Mouse (Mus musculus) hindbrain, embryonic 10.5 days (tissue): Measurements from ENCODE around the gene Cebpz. TPM values are rescaled to one million over a fixed set of nuclear protein-coding genes. Genes with fewer than 3 reads are reported as not detected.
A peak's percentile ranks its signal among the peaks of the same experiment; 100 is the strongest.

Source experiments
- DNase-seq: peaks from one replicate; pipeline ENCODE4 v3.0.0-alpha.2; 2017; ENCODE audit warnings: low spot score
- H3K27ac ChIP-seq: fragments of 300-500 bp; sonication (generic); 2 replicates; pipeline ENCODE4 v1.5.1; 2016; ENCODE audit warnings: mild to moderate bottlenecking, moderate library complexity
- H3K27me3 ChIP-seq: fragments of 300-500 bp; sonication (generic); 2 replicates; pipeline ENCODE4 v1.6.1; 2016; ENCODE audit warnings: mild to moderate bottlenecking; ENCODE audit not compliant: poor library complexity, insufficient read depth, severe bottlenecking
- H3K36me3 ChIP-seq: fragments of 300-500 bp; sonication (generic); 2 replicates; pipeline ENCODE4 v1.6.1; 2016; ENCODE audit warnings: mild to moderate bottlenecking, moderate library complexity
- H3K4me1 ChIP-seq: fragments of 300-500 bp; sonication (generic); replicated peaks from 2 replicates; pipeline ENCODE4 v1.6.1; 2016; ENCODE audit warnings: mild to moderate bottlenecking
- H3K4me3 ChIP-seq: fragments of 300-500 bp; sonication (generic); 2 replicates; pipeline ENCODE4 v1.5.1; 2016; ENCODE audit warnings: mild to moderate bottlenecking, moderate library complexity
- H3K9me3 ChIP-seq: fragments of 300-500 bp; sonication (generic); 2 replicates; pipeline ENCODE4 v1.6.1; 2016; ENCODE audit warnings: mild to moderate bottlenecking, moderate library complexity
- WGBS: fragments of 180-500 bp; shearing (Covaris S2); methylation state at CpG from one replicate; pipeline ENCODE4 v1.1.7; 2016; 5-methylcytosine and 5-hydroxymethylcytosine counted together
- polyA plus RNA-seq: library from polyadenylated mRNA; unstranded; fragments of >200 nt; fragmentation: Nextera tagmentation; extraction: Ambion mirVana; gene quantifications from 2 replicates; pipeline ENCODE4 v1.2.1, GENCODE M21; 2016

Cebpz gene
- polyA plus RNA-seq, 1 experiment from 2014 or later: 39.5 TPM

- no peak for DNase-seq
- peaks cover 54% of the 10 kb centered on the region for H3K36me3 ChIP-seq
- peak overlapping the region; percentile 90 for H3K4me3 ChIP-seq
- no peaks in the 10 kb centered on the region for H3K27me3 ChIP-seq
- H3K9me3 ChIP-seq: no peaks in the 10 kb centered on the region
- H3K27ac ChIP-seq: peak overlapping the region; percentile 85
- peaks cover 25% of the 10 kb centered on the region for H3K4me1 ChIP-seq
- 10% methylated on average over 26 of the region's 26 CpGs for WGBS
Observed at GRCm38 (mm10) chr17:78937229-78937853, 475 bp upstream of the Cebpz start.

GRCm38 (mm10) chr17:78935857-78936256 lies 1.0 kb downstream of the Cebpz start:
- Histone ChIP-seq H3K9me3 (no peaks in the 10 kb centered on the region), H3K36me3 (peaks cover 57% of the 10 kb centered on the region), H3K27ac (no peak overlapping the region), H3K4me3 (peak overlapping the region; percentile 90), H3K4me1 (peaks cover 25% of the 10 kb centered on the region), H3K27me3 (no peaks in the 10 kb centered on the region)
- no peak for DNase-seq
- 83% methylated on average over 2 of the region's 2 CpGs for WGBS

GRCm38 (mm10) chr17:78917696-78918095 lies 19.2 kb downstream of the Cebpz start:
- Histone ChIP-seq H3K36me3 (peaks cover 48% of the 10 kb centered on the region), H3K4me1 (peaks cover 18% of the 10 kb centered on the region), H3K27me3 (no peaks in the 10 kb centered on the region), H3K9me3 (no peaks in the 10 kb centered on the region), H3K27ac (no peak overlapping the region), H3K4me3 (peak overlapping the region; percentile 73)
- 47% methylated on average over 6 of the region's 6 CpGs for WGBS
- no peak for DNase-seq

- Histone ChIP-seq H3K4me3 (peak overlapping the region; percentile 73), H3K9me3 (no peaks in the 10 kb centered on the region), H3K4me1 (peaks cover 19% of the 10 kb centered on the region), H3K27me3 (no peaks in the 10 kb centered on the region), H3K36me3 (peaks cover 40% of the 10 kb centered on the region), H3K27ac (peak overlapping the region; percentile 92)
- WGBS: 6% methylated on average over 11 of the region's 11 CpGs
- no peak for DNase-seq
Observed at GRCm38 (mm10) chr17:78916899-78917298, 20.0 kb downstream of the Cebpz start.

- Histone ChIP-seq H3K4me1 (peaks cover 19% of the 10 kb centered on the region), H3K9me3 (no peaks in the 10 kb centered on the region), H3K27me3 (no peaks in the 10 kb centered on the region), H3K36me3 (peaks cover 35% of the 10 kb centered on the region), H3K27ac (peak within 1 kb of the TSS; percentile 92), H3K4me3 (peak within 1 kb of the TSS; percentile 73)
- under 1% methylated on average over 37 of the region's 37 CpGs for WGBS
- DNase-seq: peak; percentile 89
Observed at GRCm38 (mm10) chr17:78916369-78916813, 20.5 kb downstream of the Cebpz start, which contains the start of gene Cebpzos. Gene Cebpzos, plus strand, starts transcription at chr17:78916500.

- Histone ChIP-seq H3K27me3 (no peaks in the 10 kb centered on the region), H3K4me3 (peak overlapping the region; percentile 73), H3K27ac (peak overlapping the region; percentile 92), H3K9me3 (no peaks in the 10 kb centered on the region), H3K36me3 (peaks cover 29% of the 10 kb centered on the region), H3K4me1 (peaks cover 19% of the 10 kb centered on the region)
- no peak for DNase-seq
- whole genome bisulfite sequencing: 57% methylated on average over 6 of the region's 6 CpGs
Observed at GRCm38 (mm10) chr17:78915772-78916171, 21.1 kb downstream of the Cebpz start.

- Histone ChIP-seq H3K4me3 (no peak overlapping the region), H3K27me3 (no peaks in the 10 kb centered on the region), H3K9me3 (no peaks in the 10 kb centered on the region), H3K36me3 (peaks cover 10% of the 10 kb centered on the region), H3K27ac (no peak overlapping the region), H3K4me1 (peaks cover 19% of the 10 kb centered on the region)
- 75% methylated on average over 3 of the region's 3 CpGs for WGBS
- no peak for DNase-seq
Observed at GRCm38 (mm10) chr17:78913921-78914320, 22.9 kb downstream of the Cebpz start.

- H3K27me3 ChIP-seq: no peaks in the 10 kb centered on the region
- peak overlapping the region; percentile 64 for H3K27ac ChIP-seq
- WGBS: 35% methylated on average over 6 of the region's 6 CpGs
- H3K9me3 ChIP-seq: no peaks in the 10 kb centered on the region
- peaks cover 19% of the 10 kb centered on the region for H3K4me1 ChIP-seq
- peak overlapping the region; percentile 44 for H3K4me3 ChIP-seq
- no peaks in the 10 kb centered on the region; the same call in 1 of the 2 replicates for H3K36me3 ChIP-seq
- peak; percentile 38 for DNase-seq
Observed at GRCm38 (mm10) chr17:78912861-78913281, 24.0 kb downstream of the Cebpz start.

- no peak for DNase-seq
- Histone ChIP-seq H3K4me3 (no peak overlapping the region), H3K9me3 (no peaks in the 10 kb centered on the region), H3K27ac (no peak overlapping the region), H3K27me3 (no peaks in the 10 kb centered on the region), H3K4me1 (0 out of 2 replicates have a peak, but pooled peaks cover 5% of the 10 kb centered on the region), H3K36me3 (no peaks in the 10 kb centered on the region)
- 74% methylated on average over 2 of the region's 2 CpGs for WGBS
Observed at GRCm38 (mm10) chr17:78909374-78909773, 27.5 kb downstream of the Cebpz start.

- Histone ChIP-seq H3K9me3 (no peaks in the 10 kb centered on the region), H3K27ac (no peak within 1 kb of the TSS), H3K36me3 (no peaks in the 10 kb centered on the region), H3K4me3 (no peak within 1 kb of the TSS), H3K4me1 (no peaks in the 10 kb centered on the region), H3K27me3 (no peaks in the 10 kb centered on the region)
- DNase-seq: no peak
- WGBS: 85% methylated on average over 5 of the region's 5 CpGs
Observed at GRCm38 (mm10) chr17:78906892-78907291, 30.0 kb downstream of the Cebpz start, which contains the start of gene Sult6b1. Gene Sult6b1, minus strand, starts transcription at chr17:78906992.

- Histone ChIP-seq H3K4me3 (no peak overlapping the region), H3K9me3 (no peaks in the 10 kb centered on the region), H3K4me1 (no peaks in the 10 kb centered on the region), H3K36me3 (no peaks in the 10 kb centered on the region), H3K27me3 (no peaks in the 10 kb centered on the region), H3K27ac (no peak overlapping the region)
- no peak for DNase-seq
- 83% methylated on average over 2 of the region's 2 CpGs for WGBS
Observed at GRCm38 (mm10) chr17:78903158-78903557, 33.7 kb downstream of the Cebpz start.

GRCm38 (mm10) chr17:78895394-78895793 lies 41.5 kb downstream of the Cebpz start:
- Histone ChIP-seq H3K4me3 (no peak overlapping the region), H3K36me3 (no peaks in the 10 kb centered on the region), H3K27ac (no peak overlapping the region), H3K9me3 (no peaks in the 10 kb centered on the region), H3K4me1 (no peaks in the 10 kb centered on the region), H3K27me3 (no peaks in the 10 kb centered on the region)
- WGBS: 52% methylated on average over 8 of the region's 8 CpGs
- no peak for DNase-seq

GRCm38 (mm10) chr17:78894991-78895390 lies 41.9 kb downstream of the Cebpz start:
- no peak overlapping the region for H3K4me3 ChIP-seq
- 83% methylated on average over 7 of the region's 7 CpGs for WGBS
- H3K4me1 ChIP-seq: no peaks in the 10 kb centered on the region
- no peaks in the 10 kb centered on the region for H3K36me3 ChIP-seq
- DNase-seq: no peak
- H3K27me3 ChIP-seq: no peaks in the 10 kb centered on the region
- no peak overlapping the region for H3K27ac ChIP-seq
- H3K9me3 ChIP-seq: no peaks in the 10 kb centered on the region
